Mouse (Mus musculus) neural tube, embryonic 14.5 days (tissue): ENCODE measurements around the gene Arap1. TPM values are rescaled to one million over a fixed set of nuclear protein-coding genes. Genes with fewer than 3 reads are reported as not detected.

Source experiments
- ATAC-seq: fragments of 200-750 bp; cut with Nextera tagmentation; 2 replicates; pipeline ENCODE4 v1.8.0; 2017; ENCODE audit warnings: low read depth, mild to moderate bottlenecking, moderate TSS enrichment, moderate library complexity
- H3K27ac ChIP-seq: fragments of 300-500 bp; sonication (generic); 2 replicates; pipeline ENCODE4 v1.5.1; 2014; ENCODE audit warnings: low read depth, mild to moderate bottlenecking, control low read depth, low read length, moderate library complexity, mixed read lengths
- H3K27me3 ChIP-seq: fragments of 300-500 bp; sonication (generic); 2 replicates; pipeline ENCODE4 v1.6.1; 2014; ENCODE audit warnings: low read length; ENCODE audit not compliant: control insufficient read depth, insufficient read depth
- H3K36me3 ChIP-seq: fragments of 300-500 bp; sonication (generic); 2 replicates; pipeline ENCODE4 v1.6.1; 2014; ENCODE audit warnings: low read length, mixed read lengths; ENCODE audit not compliant: control insufficient read depth, insufficient read depth
- H3K4me1 ChIP-seq: fragments of 300-500 bp; sonication (generic); 2 replicates; pipeline ENCODE4 v1.6.1; 2014; ENCODE audit warnings: low read length; ENCODE audit not compliant: control insufficient read depth, insufficient read depth
- H3K4me2 ChIP-seq: fragments of 300-500 bp; sonication (generic); 2 replicates; pipeline ENCODE4 v1.6.1; 2014; ENCODE audit warnings: mild to moderate bottlenecking, low read depth, low read length, control low read depth
- H3K4me3 ChIP-seq: fragments of 300-500 bp; sonication (generic); 2 replicates; pipeline ENCODE4 v1.5.1; 2014; ENCODE audit warnings: low read depth, low read length, control low read depth, mixed read lengths
- H3K9ac ChIP-seq: fragments of 300-500 bp; sonication (generic); replicated peaks from 2 replicates; pipeline ENCODE4 v1.6.1; 2014; ENCODE audit warnings: low read depth, mild to moderate bottlenecking, control low read depth, low read length, mixed read lengths
- H3K9me3 ChIP-seq: fragments of 300-500 bp; sonication (generic); 2 replicates; pipeline ENCODE4 v1.6.1; 2016; ENCODE audit warnings: low read length; ENCODE audit not compliant: control insufficient read depth
- WGBS: fragments of 180-500 bp; shearing (Covaris S2); extraction: QIAGEN DNeasy Blood & Tissue Kit; methylation state at CpG from one replicate; pipeline ENCODE4 v1.1.7; 2014; 5-methylcytosine and 5-hydroxymethylcytosine counted together
- polyA plus RNA-seq: library from polyadenylated mRNA; unstranded; fragments of >200 nt; fragmentation: Nextera tagmentation; extraction: Ambion mirVana; gene quantifications from 2 replicates; pipeline ENCODE4 v1.2.1, GENCODE M21; 2014

Arap1 gene
- polyA plus RNA-seq, 1 experiment from 2014 or later, result 4.0 TPM

GRCm38 (mm10) chr7:101321218-101321827 is 26.5 kb upstream of the Arap1 start:
- Histone ChIP-seq H3K36me3 (no peaks in the 10 kb centered on the region), H3K4me2 (peak overlapping the region; percentile 100), H3K4me3 (peak overlapping the region; percentile 72), H3K27ac (no peak overlapping the region), H3K9me3 (no peaks in the 10 kb centered on the region), H3K4me1 (no peaks in the 10 kb centered on the region), H3K9ac (peak overlapping the region; percentile 72), H3K27me3 (no peaks in the 10 kb centered on the region)
- under 1% methylated on average over 41 of the region's 61 CpGs for WGBS
- ATAC-seq, result peak; percentile 62

GRCm38 (mm10) chr7:101323141-101323594 is 24.7 kb upstream of the Arap1 start:
- 58% methylated on average over 4 of the region's 4 CpGs for WGBS
- H3K4me2 ChIP-seq, result no peak overlapping the region
- ATAC-seq, result no peak

GRCm38 (mm10) chr7:101324142-101324962 is 23.5 kb upstream of the Arap1 start:
- 81% methylated on average over 6 of the region's 6 CpGs for WGBS
- H3K9ac ChIP-seq, result no peak overlapping the region
- no peak overlapping the region for H3K4me2 ChIP-seq
- H3K9me3 ChIP-seq, result no peaks in the 10 kb centered on the region
- no peak overlapping the region for H3K27ac ChIP-seq
- H3K4me1 ChIP-seq, result no peaks in the 10 kb centered on the region
- ATAC-seq, result no peak
- H3K36me3 ChIP-seq, result no peaks in the 10 kb centered on the region
- H3K4me3 ChIP-seq, result no peak overlapping the region
- no peaks in the 10 kb centered on the region for H3K27me3 ChIP-seq

More at GRCm38 (mm10) chr7:101323141-101323594, 24.7 kb upstream of the Arap1 start:
- H3K9me3 ChIP-seq, result no peaks in the 10 kb centered on the region
- H3K4me1 ChIP-seq, result no peaks in the 10 kb centered on the region
- no peaks in the 10 kb centered on the region for H3K36me3 ChIP-seq
- no peaks in the 10 kb centered on the region for H3K27me3 ChIP-seq
- H3K4me3 ChIP-seq, result no peak overlapping the region
- no peak overlapping the region for H3K27ac ChIP-seq
- H3K9ac ChIP-seq, result no peak overlapping the region

- no peaks in the 10 kb centered on the region for H3K9me3 ChIP-seq
- no peak overlapping the region for H3K27ac ChIP-seq
- ATAC-seq, result no peak
- H3K4me3 ChIP-seq, result no peak overlapping the region
- no peak overlapping the region for H3K9ac ChIP-seq
- 88% methylated on average over 5 of the region's 5 CpGs for WGBS
- no peaks in the 10 kb centered on the region for H3K4me1 ChIP-seq
- no peaks in the 10 kb centered on the region for H3K36me3 ChIP-seq
- no peaks in the 10 kb centered on the region for H3K27me3 ChIP-seq
- H3K4me2 ChIP-seq, result no peak overlapping the region
Measured at GRCm38 (mm10) chr7:101326006-101326405, 21.9 kb upstream of the Arap1 start.

- H3K9ac ChIP-seq, result no peak overlapping the region
- H3K4me2 ChIP-seq, result no peak overlapping the region
- no peak overlapping the region for H3K27ac ChIP-seq
- no peak overlapping the region for H3K4me3 ChIP-seq
- H3K36me3 ChIP-seq, result no peaks in the 10 kb centered on the region
- no peaks in the 10 kb centered on the region for H3K4me1 ChIP-seq
- 54% methylated on average over 5 of the region's 5 CpGs for WGBS
- no peaks in the 10 kb centered on the region for H3K9me3 ChIP-seq
- no peak for ATAC-seq
- no peaks in the 10 kb centered on the region for H3K27me3 ChIP-seq
Measured at GRCm38 (mm10) chr7:101327263-101327662, 20.6 kb upstream of the Arap1 start.

- ATAC-seq, result no peak
- Histone ChIP-seq H3K9ac (no peak overlapping the region), H3K9me3 (no peaks in the 10 kb centered on the region), H3K4me2 (no peak overlapping the region), H3K4me1 (no peaks in the 10 kb centered on the region), H3K27me3 (no peaks in the 10 kb centered on the region), H3K4me3 (no peak overlapping the region), H3K27ac (no peak overlapping the region), H3K36me3 (no peaks in the 10 kb centered on the region)
- 77% methylated on average over 2 of the region's 2 CpGs for WGBS
Measured at GRCm38 (mm10) chr7:101327786-101328185, 20.1 kb upstream of the Arap1 start.

- ATAC-seq, result peak; percentile 38; the same call in 1 of the 2 replicates
- Histone ChIP-seq H3K4me3 (no peak overlapping the region), H3K36me3 (no peaks in the 10 kb centered on the region), H3K4me1 (no peaks in the 10 kb centered on the region), H3K27ac (peak overlapping the region; percentile 12; the same call in 1 of the 2 replicates), H3K4me2 (no peak overlapping the region), H3K9me3 (no peaks in the 10 kb centered on the region), H3K9ac (no peak overlapping the region), H3K27me3 (no peaks in the 10 kb centered on the region)
- 62% methylated on average over 4 of the region's 4 CpGs for WGBS
Measured at GRCm38 (mm10) chr7:101328621-101329158, 19.2 kb upstream of the Arap1 start.

GRCm38 (mm10) chr7:101329606-101330005 is 18.3 kb upstream of the Arap1 start:
- Histone ChIP-seq H3K9me3 (no peaks in the 10 kb centered on the region), H3K4me1 (no peaks in the 10 kb centered on the region), H3K36me3 (no peaks in the 10 kb centered on the region), H3K4me3 (no peak overlapping the region), H3K9ac (no peak overlapping the region), H3K27ac (no peak overlapping the region), H3K27me3 (no peaks in the 10 kb centered on the region), H3K4me2 (no peak overlapping the region)
- no peak for ATAC-seq
- 89% methylated on average over 4 of the region's 4 CpGs for WGBS
